Mouse (Mus musculus) cortical plate, adult 2 months (tissue): ENCODE data around the gene Hoxc11.

Experiments
- CTCF ChIP-seq: fragments of 200-500 bp; IDR thresholded peaks from 2 replicates; pipeline ENCODE4 v1.5.1; 2011; ENCODE audit warnings: mild to moderate bottlenecking, control low read depth, low read length; ENCODE audit not compliant: insufficient read depth; ENCODE audit errors: extremely low read depth
- POLR2A ChIP-seq: fragments of 200-500 bp; IDR thresholded peaks from 2 replicates; pipeline ENCODE4 v1.6.1; 2011; ENCODE audit warnings: mild to moderate bottlenecking, low read length, control low read depth; ENCODE audit not compliant: insufficient read depth; ENCODE audit errors: extremely low read depth

GRCm38 (mm10) chr15:102955833-102956640 is 1.8 kb downstream of the Hoxc11 start:
- TF ChIP-seq CTCF, result no peak
- no peak for TF ChIP-seq POLR2A
